Mouse (Mus musculus): ENCODE measurements around the gene Actn1. TPM values are rescaled to one million over a fixed set of nuclear protein-coding genes. Genes with fewer than 3 reads are reported as not detected.

Gene Actn1
- polyA plus RNA-seq, 1 experiment from 2014 or later, result 7.9 TPM

GRCm38 (mm10) chr12:80150624-80151023, 109.5 kb downstream of the Actn1 start:
- ATAC-seq (ENCODE audit: low FRiP score, low TSS enrichment) (no peak), DNase-seq (peak; percentile 23)
- H3K4me1 ChIP-seq (ENCODE audit: control insufficient read depth, insufficient read depth, low read length), result 0 out of 2 replicates have a peak, but pooled peaks cover 3% of the 10 kb centered on the region
- no peak overlapping the region for H3K27ac ChIP-seq (replicated peaks; ENCODE audit: low read depth, low read length)
- H3K36me3 ChIP-seq (ENCODE audit: control insufficient read depth, insufficient read depth, low read length), result no peaks in the 10 kb centered on the region
- no peak overlapping the region for H3K4me3 ChIP-seq (replicated peaks; ENCODE audit: low read depth, low read length)
- H3K27me3 ChIP-seq (ENCODE audit: control insufficient read depth, insufficient read depth, low read length), result no peaks in the 10 kb centered on the region
- WGBS, result 26% methylated on average over 8 of the region's 8 CpGs
- H3K4me2 ChIP-seq (ENCODE audit: low read length), result no peak overlapping the region
- no peaks in the 10 kb centered on the region for H3K9me3 ChIP-seq (ENCODE audit: control insufficient read depth, low read length)
- no peak overlapping the region for H3K9ac ChIP-seq (replicated peaks; ENCODE audit: low read length)

- no peak overlapping the region for H3K4me2 ChIP-seq (ENCODE audit: low read length)
- no peaks in the 10 kb centered on the region for H3K36me3 ChIP-seq (ENCODE audit: control insufficient read depth, insufficient read depth, low read length)
- DNase-seq, result no peak
- H3K27me3 ChIP-seq (ENCODE audit: control insufficient read depth, insufficient read depth, low read length), result no peaks in the 10 kb centered on the region
- H3K9me3 ChIP-seq (ENCODE audit: control insufficient read depth, low read length), result no peaks in the 10 kb centered on the region
- ATAC-seq (ENCODE audit: low FRiP score, low TSS enrichment), result no peak
- 0 out of 2 replicates have a peak, but pooled peaks cover 3% of the 10 kb centered on the region for H3K4me1 ChIP-seq (ENCODE audit: control insufficient read depth, insufficient read depth, low read length)
- H3K9ac ChIP-seq (replicated peaks; ENCODE audit: low read length), result no peak overlapping the region
- no peak overlapping the region for H3K27ac ChIP-seq (replicated peaks; ENCODE audit: low read depth, low read length)
- 91% methylated on average over 11 of the region's 11 CpGs for WGBS
- no peak overlapping the region for H3K4me3 ChIP-seq (replicated peaks; ENCODE audit: low read depth, low read length)
Observed at GRCm38 (mm10) chr12:80147563-80148214, 112.5 kb downstream of the Actn1 start.

GRCm38 (mm10) chr12:80146227-80147223, 113.6 kb downstream of the Actn1 start:
- Histone ChIP-seq H3K4me1 (ENCODE audit: control insufficient read depth, insufficient read depth, low read length) (0 out of 2 replicates have a peak, but pooled peaks cover 3% of the 10 kb centered on the region), H3K27me3 (ENCODE audit: control insufficient read depth, insufficient read depth, low read length) (no peaks in the 10 kb centered on the region), H3K36me3 (ENCODE audit: control insufficient read depth, insufficient read depth, low read length) (no peaks in the 10 kb centered on the region), H3K4me2 (ENCODE audit: low read length) (no peak overlapping the region), H3K27ac (replicated peaks; ENCODE audit: low read depth, low read length) (no peak overlapping the region), H3K4me3 (replicated peaks; ENCODE audit: low read depth, low read length) (no peak overlapping the region), H3K9ac (replicated peaks; ENCODE audit: low read length) (no peak overlapping the region), H3K9me3 (ENCODE audit: control insufficient read depth, low read length) (no peaks in the 10 kb centered on the region)
- DNase-seq, result peak; percentile 87
- WGBS, result 50% methylated on average over 21 of the region's 21 CpGs
- no peak for ATAC-seq (ENCODE audit: low FRiP score, low TSS enrichment)

GRCm38 (mm10) chr12:80145365-80145764, 114.8 kb downstream of the Actn1 start:
- DNase-seq, result no peak
- Histone ChIP-seq H3K27ac (replicated peaks; ENCODE audit: low read depth, low read length) (no peak overlapping the region), H3K9ac (replicated peaks; ENCODE audit: low read length) (no peak overlapping the region), H3K4me1 (ENCODE audit: control insufficient read depth, insufficient read depth, low read length) (0 out of 2 replicates have a peak, but pooled peaks cover 3% of the 10 kb centered on the region), H3K9me3 (ENCODE audit: control insufficient read depth, low read length) (no peaks in the 10 kb centered on the region), H3K27me3 (ENCODE audit: control insufficient read depth, insufficient read depth, low read length) (no peaks in the 10 kb centered on the region), H3K4me2 (ENCODE audit: low read length) (no peak overlapping the region), H3K36me3 (ENCODE audit: control insufficient read depth, insufficient read depth, low read length) (no peaks in the 10 kb centered on the region), H3K4me3 (replicated peaks; ENCODE audit: low read depth, low read length) (no peak overlapping the region)
- no peak for ATAC-seq (ENCODE audit: low FRiP score, low TSS enrichment)
- 51% methylated on average over 8 of the region's 8 CpGs for WGBS

GRCm38 (mm10) chr12:80144846-80145245, 115.3 kb downstream of the Actn1 start:
- WGBS, result 78% methylated on average over 3 of the region's 3 CpGs
- Histone ChIP-seq H3K9ac (replicated peaks; ENCODE audit: low read length) (no peak overlapping the region), H3K27me3 (ENCODE audit: control insufficient read depth, insufficient read depth, low read length) (no peaks in the 10 kb centered on the region), H3K4me3 (replicated peaks; ENCODE audit: low read depth, low read length) (no peak overlapping the region), H3K27ac (replicated peaks; ENCODE audit: low read depth, low read length) (no peak overlapping the region), H3K36me3 (ENCODE audit: control insufficient read depth, insufficient read depth, low read length) (no peaks in the 10 kb centered on the region), H3K4me1 (ENCODE audit: control insufficient read depth, insufficient read depth, low read length) (0 out of 2 replicates have a peak, but pooled peaks cover 3% of the 10 kb centered on the region), H3K4me2 (ENCODE audit: low read length) (no peak overlapping the region), H3K9me3 (ENCODE audit: control insufficient read depth, low read length) (no peaks in the 10 kb centered on the region)
- ATAC-seq (ENCODE audit: low FRiP score, low TSS enrichment) (no peak), DNase-seq (no peak)

- ATAC-seq (ENCODE audit: low FRiP score, low TSS enrichment), result no peak
- Histone ChIP-seq H3K27me3 (ENCODE audit: control insufficient read depth, insufficient read depth, low read length) (no peaks in the 10 kb centered on the region), H3K4me1 (ENCODE audit: control insufficient read depth, insufficient read depth, low read length) (0 out of 2 replicates have a peak, but pooled peaks cover 3% of the 10 kb centered on the region), H3K4me3 (replicated peaks; ENCODE audit: low read depth, low read length) (no peak overlapping the region), H3K27ac (replicated peaks; ENCODE audit: low read depth, low read length) (no peak overlapping the region), H3K4me2 (ENCODE audit: low read length) (no peak overlapping the region), H3K9me3 (ENCODE audit: control insufficient read depth, low read length) (no peaks in the 10 kb centered on the region), H3K9ac (replicated peaks; ENCODE audit: low read length) (no peak overlapping the region), H3K36me3 (ENCODE audit: control insufficient read depth, insufficient read depth, low read length) (no peaks in the 10 kb centered on the region)
- 26% methylated on average over 7 of the region's 7 CpGs for WGBS
- peak; percentile 85 for DNase-seq
Observed at GRCm38 (mm10) chr12:80141470-80141869, 118.7 kb downstream of the Actn1 start.

- Histone ChIP-seq H3K27ac (replicated peaks; ENCODE audit: low read depth, low read length) (no peak overlapping the region), H3K9ac (replicated peaks; ENCODE audit: low read length) (no peak overlapping the region), H3K4me2 (ENCODE audit: low read length) (no peak overlapping the region), H3K36me3 (ENCODE audit: control insufficient read depth, insufficient read depth, low read length) (no peaks in the 10 kb centered on the region), H3K4me1 (ENCODE audit: control insufficient read depth, insufficient read depth, low read length) (0 out of 2 replicates have a peak, but pooled peaks cover 2% of the 10 kb centered on the region), H3K27me3 (ENCODE audit: control insufficient read depth, insufficient read depth, low read length) (no peaks in the 10 kb centered on the region), H3K9me3 (ENCODE audit: control insufficient read depth, low read length) (no peaks in the 10 kb centered on the region), H3K4me3 (replicated peaks; ENCODE audit: low read depth, low read length) (no peak overlapping the region)
- ATAC-seq (ENCODE audit: low FRiP score, low TSS enrichment) (no peak), DNase-seq (no peak)
- WGBS, result 83% methylated on average over 8 of the region's 8 CpGs
Observed at GRCm38 (mm10) chr12:80141011-80141410, 119.2 kb downstream of the Actn1 start.

- WGBS, result 87% methylated on average over 1 of the region's 1 CpGs
- no peak for DNase-seq
- Histone ChIP-seq H3K9me3 (ENCODE audit: control insufficient read depth, low read length) (no peaks in the 10 kb centered on the region), H3K9ac (replicated peaks; ENCODE audit: low read length) (no peak overlapping the region), H3K27me3 (ENCODE audit: control insufficient read depth, insufficient read depth, low read length) (no peaks in the 10 kb centered on the region), H3K4me1 (ENCODE audit: control insufficient read depth, insufficient read depth, low read length) (no peaks in the 10 kb centered on the region), H3K36me3 (ENCODE audit: control insufficient read depth, insufficient read depth, low read length) (no peaks in the 10 kb centered on the region), H3K27ac (replicated peaks; ENCODE audit: low read depth, low read length) (no peak overlapping the region), H3K4me3 (replicated peaks; ENCODE audit: low read depth, low read length) (no peak overlapping the region), H3K4me2 (ENCODE audit: low read length) (no peak overlapping the region)
- ATAC-seq (ENCODE audit: low FRiP score, low TSS enrichment), result no peak
Observed at GRCm38 (mm10) chr12:80137744-80138143, 122.4 kb downstream of the Actn1 start.

All from midbrain, embryonic 14.5 days (tissue).